Mouse (Mus musculus) bone marrow macrophage, adult 2 months (primary cell): ENCODE measurements around the gene Cry1.

Experiments
- CTCF ChIP-seq: IDR thresholded peaks from 2 replicates; pipeline ENCODE4 v1.5.1; 2012; ENCODE audit warnings: low read depth, mild to moderate bottlenecking, low read length, moderate library complexity
- POLR2A ChIP-seq: IDR thresholded peaks from 2 replicates; pipeline ENCODE4 v1.6.1; 2012; ENCODE audit warnings: mild to moderate bottlenecking, low read depth, low read length, borderline replicate concordance

DNA sequence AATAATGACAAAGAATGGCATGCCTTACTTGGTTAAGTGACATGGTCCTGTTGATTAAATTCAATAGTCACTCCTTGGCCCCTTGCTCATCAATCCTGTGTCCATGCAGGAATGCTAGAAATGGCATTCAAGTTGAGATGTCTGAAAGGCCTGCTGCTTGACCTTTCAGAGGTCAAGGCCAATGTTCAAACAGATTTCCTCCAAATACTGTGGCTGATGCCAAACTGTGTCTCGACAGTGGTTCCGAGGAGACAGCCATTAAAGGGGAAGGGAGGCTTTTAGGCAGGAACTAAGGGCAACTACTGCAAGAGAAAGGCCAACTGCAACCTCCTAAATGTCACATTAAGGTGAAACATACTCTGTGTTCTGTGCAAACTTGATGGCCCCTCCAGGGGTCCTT, 20.5 kb upstream of the Cry1 start:
- TF ChIP-seq CTCF: no peak
- no peak for TF ChIP-seq POLR2A
